Mouse (Mus musculus): ENCODE results near the gene Wdr62. TPM values are rescaled to one million over a fixed set of nuclear protein-coding genes. Genes with fewer than 3 reads are reported as not detected.

The Wdr62 gene
- total and polyA plus RNA-seq, 2 experiments from 2014 or later = 4.0 to 7.0 TPM

- no peak for TF ChIP-seq CTCF (IDR thresholded peaks at IDR 0.05; ENCODE audit: low read depth)
- ATAC-seq (no peak), DNase-seq (ENCODE audit: low spot score) (no peak)
- Histone ChIP-seq H3K4me2 (ENCODE audit: low read depth, low read length) (peak within 1 kb of the TSS; percentile 89), H3K27me3 (ENCODE audit: insufficient read depth, low read length) (no peaks in the 10 kb centered on the region), H3K9me3 (ENCODE audit: low read length) (0 out of 2 replicates have a peak, but pooled peaks cover 2% of the 10 kb centered on the region), H3K36me3 (ENCODE audit: insufficient read depth, low read length) (no peaks in the 10 kb centered on the region), H3K4me3 (ENCODE audit: low read length) (peak within 1 kb of the TSS; percentile 76), H3K4me1 (ENCODE audit: insufficient read depth, low read length) (peaks cover 7% of the 10 kb centered on the region; the same call in 1 of the 2 replicates), H3K27ac (peak within 1 kb of the TSS; percentile 85), H3K9ac (replicated peaks; ENCODE audit: low read length) (peak within 1 kb of the TSS; percentile 85; the same call in 1 of the 2 replicates)
- 82% methylated on average over 3 of the region's 3 CpGs for WGBS
Measured at GRCm38 (mm10) chr7:30323795-30324194, 43.6 kb upstream of the Wdr62 start, which contains the start of gene Sdhaf1. Gene Sdhaf1, minus strand, starts transcription at chr7:30323895.

GRCm38 (mm10) chr7:30322865-30323264 lies 42.6 kb upstream of the Wdr62 start:
- no peaks in the 10 kb centered on the region for H3K36me3 ChIP-seq (ENCODE audit: insufficient read depth, low read length)
- H3K9ac ChIP-seq (replicated peaks; ENCODE audit: low read length) = peak overlapping the region; percentile 85; the same call in 1 of the 2 replicates
- peak overlapping the region; percentile 76 for H3K4me3 ChIP-seq (ENCODE audit: low read length)
- 0 out of 2 replicates have a peak, but pooled peaks cover 2% of the 10 kb centered on the region for H3K9me3 ChIP-seq (ENCODE audit: low read length)
- ATAC-seq = no peak
- peak overlapping the region; percentile 85 for H3K27ac ChIP-seq
- 26% methylated on average over 6 of the region's 6 CpGs for whole genome bisulfite sequencing
- H3K27me3 ChIP-seq (ENCODE audit: insufficient read depth, low read length) = no peaks in the 10 kb centered on the region
- H3K4me1 ChIP-seq (ENCODE audit: insufficient read depth, low read length) = peaks cover 7% of the 10 kb centered on the region; the same call in 1 of the 2 replicates
- H3K4me2 ChIP-seq (ENCODE audit: low read depth, low read length) = peak overlapping the region; percentile 89
- no peak for TF ChIP-seq CTCF (IDR thresholded peaks at IDR 0.05; ENCODE audit: low read depth)
- DNase-seq (ENCODE audit: low spot score) = no peak

- peak overlapping the region; percentile 85 for H3K9ac ChIP-seq (replicated peaks; ENCODE audit: low read length)
- 0% methylated on average over 20 of the region's 20 CpGs for WGBS
- H3K4me3 ChIP-seq (ENCODE audit: low read length) = peak overlapping the region; percentile 76
- peaks cover 7% of the 10 kb centered on the region; the same call in 1 of the 2 replicates for H3K4me1 ChIP-seq (ENCODE audit: insufficient read depth, low read length)
- H3K9me3 ChIP-seq (ENCODE audit: low read length) = 0 out of 2 replicates have a peak, but pooled peaks cover 2% of the 10 kb centered on the region
- H3K4me2 ChIP-seq (ENCODE audit: low read depth, low read length) = peak overlapping the region; percentile 89
- H3K36me3 ChIP-seq (ENCODE audit: insufficient read depth, low read length) = no peaks in the 10 kb centered on the region
- TF ChIP-seq CTCF (IDR thresholded peaks at IDR 0.05; ENCODE audit: low read depth) = no peak
- ATAC-seq = peak; percentile 97
- DNase-seq (ENCODE audit: low spot score) = peak; percentile 98
- H3K27ac ChIP-seq = peak overlapping the region; percentile 85
- H3K27me3 ChIP-seq (ENCODE audit: insufficient read depth, low read length) = no peaks in the 10 kb centered on the region
Measured at GRCm38 (mm10) chr7:30322285-30322667, 42.1 kb upstream of the Wdr62 start.

- TF ChIP-seq CTCF (IDR thresholded peaks at IDR 0.05; ENCODE audit: low read depth) = no peak
Measured at GRCm38 (mm10) chr7:30321539-30322284, 41.5 kb upstream of the Wdr62 start, which contains the start of gene E130208F15Rik. Gene E130208F15Rik, plus strand, starts transcription at chr7:30321740.

GRCm38 (mm10) chr7:30320946-30321345 lies 40.7 kb upstream of the Wdr62 start:
- ATAC-seq (no peak), DNase-seq (ENCODE audit: low spot score) (no peak)
- peak overlapping the region; percentile 85; the same call in 1 of the 2 replicates for H3K9ac ChIP-seq (replicated peaks; ENCODE audit: low read length)
- H3K27ac ChIP-seq = no peak overlapping the region
- peaks cover 7% of the 10 kb centered on the region; the same call in 1 of the 2 replicates for H3K4me1 ChIP-seq (ENCODE audit: insufficient read depth, low read length)
- no peaks in the 10 kb centered on the region for H3K27me3 ChIP-seq (ENCODE audit: insufficient read depth, low read length)
- peak overlapping the region; percentile 76 for H3K4me3 ChIP-seq (ENCODE audit: low read length)
- H3K36me3 ChIP-seq (ENCODE audit: insufficient read depth, low read length) = no peaks in the 10 kb centered on the region
- H3K9me3 ChIP-seq (ENCODE audit: low read length) = 0 out of 2 replicates have a peak, but pooled peaks cover 2% of the 10 kb centered on the region
- no peak for TF ChIP-seq CTCF (IDR thresholded peaks at IDR 0.05; ENCODE audit: low read depth)
- peak overlapping the region; percentile 89 for H3K4me2 ChIP-seq (ENCODE audit: low read depth, low read length)
- whole genome bisulfite sequencing = 80% methylated on average over 2 of the region's 2 CpGs

More at GRCm38 (mm10) chr7:30321539-30322284, 41.5 kb upstream of the Wdr62 start, which contains the start of gene E130208F15Rik:
- Histone ChIP-seq H3K4me2 (ENCODE audit: low read depth, low read length) (peak within 1 kb of the TSS; percentile 89), H3K27ac (peak within 1 kb of the TSS; percentile 85), H3K4me3 (ENCODE audit: low read length) (peak within 1 kb of the TSS; percentile 76), H3K9me3 (ENCODE audit: low read length) (0 out of 2 replicates have a peak, but pooled peaks cover 2% of the 10 kb centered on the region), H3K9ac (replicated peaks; ENCODE audit: low read length) (peak within 1 kb of the TSS; percentile 85), H3K36me3 (ENCODE audit: insufficient read depth, low read length) (no peaks in the 10 kb centered on the region), H3K4me1 (ENCODE audit: insufficient read depth, low read length) (peaks cover 7% of the 10 kb centered on the region; the same call in 1 of the 2 replicates), H3K27me3 (ENCODE audit: insufficient read depth, low read length) (no peaks in the 10 kb centered on the region)
- DNase-seq (ENCODE audit: low spot score) = peak; percentile 73
- 1% methylated on average over 61 of the region's 63 CpGs for WGBS
- peak; percentile 68 for ATAC-seq

GRCm38 (mm10) chr7:30318142-30318541 lies 37.9 kb upstream of the Wdr62 start:
- WGBS = 92% methylated on average over 3 of the region's 3 CpGs
- no peak overlapping the region for H3K4me3 ChIP-seq (ENCODE audit: low read length)
- TF ChIP-seq CTCF (IDR thresholded peaks at IDR 0.05; ENCODE audit: low read depth) = no peak
- H3K9ac ChIP-seq (replicated peaks; ENCODE audit: low read length) = no peak overlapping the region
- no peak overlapping the region for H3K27ac ChIP-seq
- ATAC-seq (no peak), DNase-seq (ENCODE audit: low spot score) (no peak)
- H3K36me3 ChIP-seq (ENCODE audit: insufficient read depth, low read length) = no peaks in the 10 kb centered on the region
- no peaks in the 10 kb centered on the region for H3K27me3 ChIP-seq (ENCODE audit: insufficient read depth, low read length)
- H3K4me2 ChIP-seq (ENCODE audit: low read depth, low read length) = no peak overlapping the region
- peaks cover 7% of the 10 kb centered on the region; the same call in 1 of the 2 replicates for H3K4me1 ChIP-seq (ENCODE audit: insufficient read depth, low read length)
- no peaks in the 10 kb centered on the region for H3K9me3 ChIP-seq (ENCODE audit: low read length)
